In the genomic region with DNA sequence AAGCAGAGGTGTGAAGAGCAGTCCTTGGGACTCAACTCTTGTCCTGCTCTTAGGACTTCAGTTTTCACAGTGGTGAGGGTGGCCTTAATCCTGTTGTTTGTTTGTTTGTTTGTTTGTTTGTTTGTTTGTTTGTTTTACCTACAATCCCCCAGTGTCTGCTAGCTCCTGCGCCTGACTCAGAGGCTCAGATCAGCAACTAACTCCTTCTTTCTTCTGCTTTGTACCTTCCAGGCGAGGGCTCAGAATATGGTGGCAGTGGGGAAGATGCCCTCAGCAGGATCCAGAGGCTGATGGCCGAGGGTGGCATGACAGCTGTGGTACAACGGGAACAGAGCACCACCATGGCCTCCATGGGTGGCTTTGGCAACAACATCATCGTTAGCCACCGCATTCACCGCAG, we compare ENCODE assay signal across 27 mouse cellular contexts. TPM values are rescaled to one million over a fixed set of nuclear protein-coding genes. Genes with fewer than 3 reads are reported as not detected.
"Had no signal": no experiment of that assay in that cellular context is flagged by ENCODE, and none has a peak within 500 bp of the region (broad histone marks: within the 10 kb centered on the region; RNA-seq: fewer than 3 reads in every experiment).

No protein-coding gene starts in this region.

- H3K9ac ChIP-seq: heart, embryonic 13.5 days; heart, embryonic 15.5 days; hindbrain, embryonic 13.5 days; hindbrain, embryonic 15.5 days; kidney, embryonic 15.5 days; limb, embryonic 13.5 days; limb, embryonic 15.5 days; liver, embryonic 14.5 days had no signal

- ATAC-seq: hindbrain, postnatal 0 days had no signal

- DNase-seq: gastrocnemius, postnatal 14 days; gastrocnemius, postnatal 36 days; heart, adult 18-20 months; heart, postnatal 14 days; heart, postnatal 36 days; kidney, adult 11 months; kidney, adult 2 months; kidney, adult 9 months; kidney, postnatal 14 days; kidney, postnatal 36 days; layer of hippocampus, adult 9-11 months; layer of hippocampus, postnatal 36 days; left cerebral cortex, postnatal 4 days had no signal

- H3K27ac ChIP-seq: heart, embryonic 10.5 days; heart, embryonic 13.5 days; heart, embryonic 15.5 days; hindbrain, embryonic 13.5 days; hindbrain, embryonic 15.5 days; hindbrain, postnatal 0 days; kidney, embryonic 15.5 days; kidney, postnatal 0 days; limb, embryonic 13.5 days; limb, embryonic 15.5 days; liver, embryonic 14.5 days had no signal

- H3K9me3 ChIP-seq: heart, embryonic 10.5 days; heart, embryonic 13.5 days; heart, embryonic 15.5 days; hindbrain, embryonic 13.5 days; hindbrain, embryonic 15.5 days; kidney, embryonic 15.5 days; limb, embryonic 13.5 days; limb, embryonic 15.5 days had no signal

- H3K4me2 ChIP-seq: heart, embryonic 13.5 days; heart, embryonic 15.5 days; hindbrain, embryonic 13.5 days; hindbrain, embryonic 15.5 days; kidney, embryonic 15.5 days; limb, embryonic 13.5 days; limb, embryonic 15.5 days had no signal

- H3K4me3 ChIP-seq: heart, embryonic 10.5 days; heart, embryonic 13.5 days; heart, embryonic 15.5 days; hindbrain, embryonic 13.5 days; hindbrain, embryonic 15.5 days; kidney, embryonic 15.5 days; limb, embryonic 13.5 days; limb, embryonic 15.5 days had no signal

RNA-seq across cellular contexts. Expression of a gene that starts 10.0 kb away (rescaled TPM):
- polyA plus RNA-seq: heart, embryonic 13.5 days; heart, embryonic 15.5 days; heart, postnatal 0 days; intestine, embryonic 14.5 days; kidney, postnatal 0 days had no signal

RNA-seq across cellular contexts. Expression of a gene that starts 28.4 kb away (rescaled TPM):
- polyA plus RNA-seq: kidney, adult 2 months; large intestine, adult 2 months had no signal
